In the genomic region with DNA sequence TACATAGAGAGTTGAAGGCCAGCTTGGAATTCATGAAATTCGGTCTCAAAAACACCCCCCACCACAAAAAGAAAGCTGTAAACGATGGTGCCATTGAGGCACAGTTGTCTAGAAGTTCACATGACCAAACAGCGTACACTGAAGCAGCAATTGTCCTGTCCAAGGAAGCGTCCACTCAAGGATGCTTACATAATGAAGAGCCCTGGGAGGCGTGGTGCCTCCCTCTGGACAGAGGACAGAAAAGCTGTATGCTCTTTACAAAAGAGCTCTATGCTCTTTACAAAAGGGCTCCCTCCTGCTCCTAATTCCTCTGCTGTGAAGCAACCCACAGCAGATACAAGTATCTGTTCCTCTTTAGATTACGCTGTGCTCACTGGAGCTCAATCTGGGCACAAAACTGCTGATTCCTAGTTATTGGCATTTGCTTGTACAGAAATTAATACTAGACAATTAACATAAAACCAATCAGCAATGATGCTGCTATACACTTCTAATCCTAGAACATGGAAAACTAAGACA, we compare ENCODE assay signal across 24 mouse cellular contexts.
DNase-seq lines count a peak whose midpoint lies in the region; ATAC-seq and TF ChIP-seq lines count a peak whose summit lies in the region.
"Had no signal": no experiment of that assay in that cellular context is flagged by ENCODE, and none has a peak within 500 bp of the region (broad histone marks: within the 10 kb centered on the region; RNA-seq: fewer than 3 reads in every experiment).

No protein-coding gene starts in this region.

- no peak overlapping the region for H3K4me2 ChIP-seq in hindbrain, embryonic 12.5 days (replicated peaks)
- no peak overlapping the region for H3K4me2 ChIP-seq in hindbrain, postnatal 0 days (ENCODE audit: low read depth, low read length)
- H3K4me2 ChIP-seq in CH12.LX (ENCODE audit: insufficient read depth, low read depth, poor library complexity, severe bottlenecking): no peak overlapping the region; the same call in 1 of the 2 replicates
- H3K4me2 ChIP-seq: embryonic facial prominence, embryonic 15.5 days; hindbrain, embryonic 15.5 days; limb, embryonic 15.5 days; midbrain, embryonic 12.5 days; stomach, embryonic 15.5 days had no signal

- DNase-seq in adrenal gland, adult 2 months: peak; percentile 59
- DNase-seq in adrenal gland, postnatal 10 days: no peak
- no peak for DNase-seq in hindbrain, postnatal 0 days (ENCODE audit: low spot score)
- no peak for DNase-seq in CH12.LX (ENCODE audit: extremely low read depth)
- DNase-seq in thymus, postnatal 0 days (ENCODE audit: low spot score): no peak
- no peak for DNase-seq in spleen, postnatal 14 days (ENCODE audit: low spot score in 2 of 2)
- DNase-seq: cerebellum, adult 2 months; gastrocnemius, postnatal 25 days; heart, postnatal 10 days; kidney, adult 9 months; kidney, postnatal 36 days; lung, adult 18-20 months; lung, postnatal 4 days; right cerebral cortex, adult 18-20 months; thymus, postnatal 25 days had no signal

- in situ Hi-C loops in CH12.LX (cut with MboI; ENCODE audit: low pct_ligation_motif_present, low pct_unique_long_range_greater_than_20kb, low sequenced_read_pairs): no loop called here

- H3K4me1 ChIP-seq in hindbrain, embryonic 12.5 days: peaks cover 3% of the 10 kb centered on the region; the same call in 1 of the 2 replicates
- H3K4me1 ChIP-seq in hindbrain, postnatal 0 days (ENCODE audit: insufficient read depth, low read length): no peaks in the 10 kb centered on the region
- peaks cover 4 to 21% of the 10 kb centered on the region in 2 experiments for H3K4me1 ChIP-seq in CH12.LX (ENCODE audit: control insufficient read depth in 1 of 2, insufficient read depth in 2 of 2)
- H3K4me1 ChIP-seq: embryonic facial prominence, embryonic 15.5 days; heart, embryonic 10.5 days; hindbrain, embryonic 15.5 days; limb, embryonic 15.5 days; stomach, embryonic 15.5 days had no signal

- H3K79me2 ChIP-seq in CH12.LX (replicated peaks; ENCODE audit: control insufficient read depth, extremely low read depth, insufficient read depth, poor library complexity, severe bottlenecking): no peaks in the 10 kb centered on the region

- peak; percentile 32; the same call in 1 of the 2 replicates for ATAC-seq in hindbrain, embryonic 12.5 days (ENCODE audit: low FRiP score)
- ATAC-seq in hindbrain, postnatal 0 days: no peak
- peak; percentile 77 for ATAC-seq in megakaryocyte progenitor cell, adult 5-6 weeks (replicated peaks; ENCODE audit: poor library complexity)

- H3K9ac ChIP-seq in hindbrain, embryonic 12.5 days: no peak overlapping the region
- no peak overlapping the region for H3K9ac ChIP-seq in hindbrain, postnatal 0 days (replicated peaks; ENCODE audit: low read length)
- H3K9ac ChIP-seq in CH12.LX (ENCODE audit: insufficient read depth, low read depth): no peak overlapping the region
- H3K9ac ChIP-seq: embryonic facial prominence, embryonic 15.5 days; hindbrain, embryonic 15.5 days; limb, embryonic 15.5 days; midbrain, embryonic 12.5 days; stomach, embryonic 15.5 days had no signal

- dilution Hi-C loops in CH12.LX (cut with MboI; ENCODE audit: extremely low pct_ligation_motif_present, extremely low pct_unique_long_range_greater_than_20kb, low sequenced_read_pairs): no loop called here

- TF ChIP-seq RAD21 in CH12.LX (IDR thresholded peaks at IDR 0.05; ENCODE audit: low read depth, low read length): no peak

- no peak for TF ChIP-seq CTCF in hindbrain, postnatal 0 days (IDR thresholded peaks at IDR 0.05; ENCODE audit: low read depth)
- TF ChIP-seq CTCF in CH12.LX (conservative IDR thresholded peaks at IDR 0.05 in 1 of 2, IDR thresholded peaks at IDR 0.05 in 1 of 2; ENCODE audit: low read depth in 2 of 2, low read length in 2 of 2): no peak

- no peaks in the 10 kb centered on the region for H3K9me3 ChIP-seq in hindbrain, embryonic 12.5 days (replicated peaks)
- no peaks in the 10 kb centered on the region for H3K9me3 ChIP-seq in hindbrain, postnatal 0 days (ENCODE audit: low read length)
- no peaks in the 10 kb centered on the region for H3K9me3 ChIP-seq in CH12.LX (replicated peaks; ENCODE audit: low read length)
- H3K9me3 ChIP-seq: embryonic facial prominence, embryonic 15.5 days; forebrain, embryonic 10.5 days; heart, embryonic 10.5 days; hindbrain, embryonic 15.5 days; limb, embryonic 15.5 days; midbrain, embryonic 12.5 days; stomach, embryonic 15.5 days had no signal

- 0 out of 2 replicates have a peak, but pooled peaks cover 7% of the 10 kb centered on the region for H3K36me3 ChIP-seq in hindbrain, embryonic 12.5 days
- H3K36me3 ChIP-seq in hindbrain, postnatal 0 days (ENCODE audit: insufficient read depth, low read length): no peaks in the 10 kb centered on the region
- peaks cover 23 to 47% of the 10 kb centered on the region in 2 experiments for H3K36me3 ChIP-seq in CH12.LX (replicated peaks in 1 of 2; ENCODE audit: control insufficient read depth in 1 of 2, insufficient read depth in 1 of 2, low read length in 1 of 2)

- 44% methylated on average over 6 of the region's 6 CpGs for whole genome bisulfite sequencing in hindbrain, embryonic 12.5 days
- 46% methylated on average over 6 of the region's 6 CpGs for WGBS in hindbrain, postnatal 0 days

- H3K27ac ChIP-seq in hindbrain, embryonic 12.5 days: no peak overlapping the region
- no peak overlapping the region; the same call in 1 of the 2 replicates for H3K27ac ChIP-seq in hindbrain, postnatal 0 days
- H3K27ac ChIP-seq in CH12.LX (ENCODE audit: insufficient read depth, low read depth): no peak overlapping the region
- H3K27ac ChIP-seq: embryonic facial prominence, embryonic 15.5 days; forebrain, embryonic 10.5 days; heart, embryonic 10.5 days; hindbrain, embryonic 15.5 days; limb, embryonic 15.5 days; midbrain, embryonic 12.5 days; stomach, embryonic 15.5 days had no signal

- no peak for TF ChIP-seq POLR2A in CH12.LX (IDR thresholded peaks at IDR 0.05; ENCODE audit: low read depth, low read length)

- peak; percentile 26; the same call in 1 of the 2 replicates for TF ChIP-seq EP300 in CH12.LX (IDR thresholded peaks at IDR 0.05; ENCODE audit: low read length)

- no peak overlapping the region for H3K4me3 ChIP-seq in hindbrain, embryonic 12.5 days
- no peak overlapping the region for H3K4me3 ChIP-seq in hindbrain, postnatal 0 days (ENCODE audit: low read length)
- H3K4me3 ChIP-seq in CH12.LX (replicated peaks in 1 of 3; ENCODE audit: low read depth in 2 of 3, low read length in 2 of 3, poor library complexity in 1 of 3): no peak overlapping the region
- H3K4me3 ChIP-seq: embryonic facial prominence, embryonic 15.5 days; forebrain, embryonic 10.5 days; heart, embryonic 10.5 days; hindbrain, embryonic 15.5 days; limb, embryonic 15.5 days; midbrain, embryonic 12.5 days; stomach, embryonic 15.5 days had no signal

- H3K27me3 ChIP-seq in hindbrain, embryonic 12.5 days: no peaks in the 10 kb centered on the region
- no peaks in the 10 kb centered on the region for H3K27me3 ChIP-seq in hindbrain, postnatal 0 days (ENCODE audit: insufficient read depth, low read length)
- H3K27me3 ChIP-seq in CH12.LX (replicated peaks): no peaks in the 10 kb centered on the region
- H3K27me3 ChIP-seq: embryonic facial prominence, embryonic 15.5 days; hindbrain, embryonic 15.5 days; limb, embryonic 15.5 days; midbrain, embryonic 12.5 days; stomach, embryonic 15.5 days had no signal

TF ChIP-seq in CH12.LX, 34 proteins besides CTCF, POLR2A, EP300 and RAD21:
- TF ChIP-seq CHD2 (IDR thresholded peaks at IDR 0.05; ENCODE audit: low read length) (no peak), TBP (conservative IDR thresholded peaks at IDR 0.05; ENCODE audit: low read depth, low read length) (no peak), IRF4 (IDR thresholded peaks at IDR 0.05; ENCODE audit: low read depth, low read length) (peak; percentile 65)
